Mouse (Mus musculus): ENCODE data around the gene Ssxb9. TPM values are rescaled to one million over a fixed set of nuclear protein-coding genes. Genes with fewer than 3 reads are reported as not detected.
"Not testable (repeated sequence)": the region's sequence is repeated elsewhere in the genome, so short reads cannot be mapped to it uniquely, and the experiment has no call there.

Ssxb9 gene
- not detected in 2 replicates for polyA plus RNA-seq (2015; fragmentation: Nextera tagmentation; extraction: Ambion mirVana)

DNA sequence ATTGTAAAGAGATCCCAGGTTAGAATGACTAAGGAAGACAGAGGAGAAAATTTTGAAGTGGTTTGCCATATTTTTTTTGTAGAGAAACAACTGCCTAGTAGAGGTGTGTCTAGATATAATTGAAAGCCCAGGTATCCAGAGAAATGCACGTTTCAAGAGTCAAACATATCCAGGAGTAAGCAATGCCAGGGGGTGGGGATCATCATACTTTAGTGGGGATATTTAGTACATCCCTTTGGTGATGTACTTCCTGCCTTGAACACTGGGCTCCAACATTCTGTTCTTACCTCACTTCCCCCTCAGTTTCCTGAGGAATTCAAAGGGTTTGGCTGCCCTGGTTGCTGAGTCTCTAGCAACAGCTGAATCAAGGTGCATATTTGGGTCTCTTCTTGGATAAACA, at the start of gene Ssxb9:
Gene Ssxb9 (plus strand): TSS at position 301 of the 400 bp plus-strand sequence.
- H3K36me3 ChIP-seq; H3K4me2 ChIP-seq; H3K27me3 ChIP-seq; H3K4me1 ChIP-seq (replicated peaks); H3K4me3 ChIP-seq; H3K9me3 ChIP-seq; H3K27ac ChIP-seq (replicated peaks); H3K9ac ChIP-seq; ATAC-seq (ENCODE audit: low FRiP score, low read depth): not testable (repeated sequence)
- WGBS = 26% methylated on average over 1 of the region's 1 CpGs

DNA sequence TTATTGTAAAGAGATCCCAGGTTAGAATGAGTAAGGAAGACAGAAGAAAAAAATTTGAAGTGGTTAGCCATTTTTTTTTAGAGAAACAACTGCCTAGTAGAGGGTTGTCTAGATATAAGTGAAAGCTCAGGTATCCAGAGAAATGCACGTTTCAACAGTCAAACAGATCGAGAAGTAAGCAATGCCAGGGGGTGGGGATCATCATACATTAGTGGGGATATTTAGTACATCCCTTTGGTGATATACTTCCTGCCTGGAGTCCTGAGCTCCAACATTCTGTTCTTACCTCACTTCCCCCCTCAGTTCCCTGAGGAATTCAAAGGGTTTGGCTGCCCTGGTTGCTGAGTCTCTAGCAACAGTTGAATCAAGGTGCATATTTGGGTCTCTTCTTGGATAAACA, 39.7 kb upstream of the Ssxb9 start, which contains the start of gene Ssxb10:
Gene Ssxb10 (plus strand): TSS at position 301 of the 400 bp plus-strand sequence.
- H3K9me3 ChIP-seq = 0 out of 2 replicates have a peak, but pooled peaks cover 3% of the 10 kb centered on the region
- no peaks in the 10 kb centered on the region for H3K4me1 ChIP-seq (replicated peaks)
- H3K4me3 ChIP-seq = no peak within 1 kb of the TSS
- no peak within 1 kb of the TSS for H3K9ac ChIP-seq
- H3K4me2 ChIP-seq = no peak within 1 kb of the TSS
- no peak within 1 kb of the TSS for H3K27ac ChIP-seq (replicated peaks)
- ATAC-seq (ENCODE audit: low FRiP score, low read depth) = no peak
- 63% methylated on average over 2 of the region's 2 CpGs for WGBS
- H3K36me3 ChIP-seq = no peaks in the 10 kb centered on the region
- H3K27me3 ChIP-seq = no peaks in the 10 kb centered on the region

DNA sequence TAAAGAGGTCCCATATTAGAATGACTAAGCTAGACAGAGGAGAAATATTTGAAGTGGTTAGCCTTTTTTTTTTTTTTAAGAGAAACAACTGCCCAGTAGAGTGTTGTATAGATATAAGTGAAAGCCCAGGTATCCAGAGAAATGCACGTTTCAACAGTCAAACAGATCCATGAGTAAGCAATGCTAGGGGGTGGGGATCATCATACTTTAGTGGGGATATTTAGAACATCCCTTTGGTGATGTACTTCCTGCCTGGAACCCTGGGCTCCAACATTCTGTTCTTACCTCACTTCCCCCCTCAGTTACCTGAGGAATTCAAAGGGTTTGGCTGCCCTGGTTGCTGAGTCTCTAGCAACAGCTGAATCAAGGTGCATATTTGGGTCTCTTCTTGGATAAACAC, 46.2 kb downstream of the Ssxb9 start, which contains the start of gene Ssxb1:
Gene Ssxb1 (plus strand): TSS at position 301 of the 400 bp plus-strand sequence.
- 35% methylated on average over 1 of the region's 1 CpGs for WGBS
- not testable (repeated sequence) for H3K4me3 ChIP-seq; H3K9me3 ChIP-seq; H3K27me3 ChIP-seq; H3K36me3 ChIP-seq; ATAC-seq (ENCODE audit: low FRiP score, low read depth); H3K4me2 ChIP-seq; H3K27ac ChIP-seq (replicated peaks); H3K9ac ChIP-seq; H3K4me1 ChIP-seq (replicated peaks)

Other genes with a start within 250 kb of the Ssxb9 start
- 60.2 and 65.5 TPM in 2 replicates for gene Wdr13, start 234.1 kb upstream of the Ssxb9 start, polyA plus RNA-seq (2015; fragmentation: Nextera tagmentation; extraction: Ambion mirVana)
- gene Rbm3, start 221.1 kb upstream of the Ssxb9 start, polyA plus RNA-seq (2015; fragmentation: Nextera tagmentation; extraction: Ambion mirVana) = 289 and 303 TPM in 2 replicates
- gene Tbc1d25, start 190.8 kb upstream of the Ssxb9 start, polyA plus RNA-seq (2015; fragmentation: Nextera tagmentation; extraction: Ambion mirVana) = 22.7 and 25.7 TPM in 2 replicates
- 29.9 and 32.9 TPM in 2 replicates for gene Ebp, start 173.5 kb upstream of the Ssxb9 start, polyA plus RNA-seq (2015; fragmentation: Nextera tagmentation; extraction: Ambion mirVana)
- gene Porcn, start 160.5 kb upstream of the Ssxb9 start, polyA plus RNA-seq (2015; fragmentation: Nextera tagmentation; extraction: Ambion mirVana) = 47.0 and 52.9 TPM in 2 replicates
- gene Ftsj1, start 114.6 kb upstream of the Ssxb9 start, polyA plus RNA-seq (2015; fragmentation: Nextera tagmentation; extraction: Ambion mirVana) = 48.8 and 51.0 TPM in 2 replicates
- gene Slc38a5, start 95.8 kb upstream of the Ssxb9 start, polyA plus RNA-seq (2015; fragmentation: Nextera tagmentation; extraction: Ambion mirVana) = 39.5 and 42.0 TPM in 2 replicates
- not detected in 2 replicates for gene Ssxb10, start 39.6 kb upstream of the Ssxb9 start, polyA plus RNA-seq (2015; fragmentation: Nextera tagmentation; extraction: Ambion mirVana)
- not detected in 2 replicates for gene Ssxb1, start 46.3 kb downstream of the Ssxb9 start, polyA plus RNA-seq (2015; fragmentation: Nextera tagmentation; extraction: Ambion mirVana)
- not detected in 2 replicates for gene Ssxb2, start 94.7 kb downstream of the Ssxb9 start, polyA plus RNA-seq (2015; fragmentation: Nextera tagmentation; extraction: Ambion mirVana)
- not detected in 2 replicates for gene Gm14459, start 158.0 kb downstream of the Ssxb9 start, polyA plus RNA-seq (2015; fragmentation: Nextera tagmentation; extraction: Ambion mirVana)
- gene Ssxb6, start 181.3 kb downstream of the Ssxb9 start, polyA plus RNA-seq (2015; fragmentation: Nextera tagmentation; extraction: Ambion mirVana) = not detected in 2 replicates
- gene Ssxb3, start 224.8 kb downstream of the Ssxb9 start, polyA plus RNA-seq (2015; fragmentation: Nextera tagmentation; extraction: Ambion mirVana) = not detected in 2 replicates

All from hindbrain, embryonic 15.5 days (tissue).